Mouse (Mus musculus) lung, postnatal 4 days (tissue): ENCODE results near the gene Edrf1.

Experiments used
- DNase-seq, 2 experiments: peaks; one replicate each; pipeline ENCODE4 v3.0.0; 2021

Edrf1 gene

GRCm38 (mm10) chr7:133637361-133638305 is at the start of gene Edrf1:
Gene Edrf1 (plus strand): TSS chr7:133637543.
- peak; percentile 99 to 100 for DNase-seq

GRCm38 (mm10) chr7:133591750-133592149 is 45.6 kb upstream of the Edrf1 start:
- no peak for DNase-seq

- no peak for DNase-seq
These were observed 36.8 kb upstream of the Edrf1 start for GRCm38 (mm10) chr7:133600558-133600957.

GRCm38 (mm10) chr7:133602058-133602457 is 35.3 kb upstream of the Edrf1 start, which contains the start of gene Tex36:
Gene Tex36 (minus strand): TSS chr7:133602158.
- no peak for DNase-seq

GRCm38 (mm10) chr7:133603156-133603555 is 34.2 kb upstream of the Edrf1 start:
- DNase-seq = no peak

GRCm38 (mm10) chr7:133604427-133605081 is 32.8 kb upstream of the Edrf1 start:
- DNase-seq = no peak

- no peak for DNase-seq
These were observed 30.0 kb upstream of the Edrf1 start for GRCm38 (mm10) chr7:133607331-133607730.

GRCm38 (mm10) chr7:133607883-133608575 is 29.3 kb upstream of the Edrf1 start:
- no peak for DNase-seq

- DNase-seq = no peak
These were observed 28.6 kb upstream of the Edrf1 start for GRCm38 (mm10) chr7:133608631-133609340.

GRCm38 (mm10) chr7:133609585-133609984 is 27.8 kb upstream of the Edrf1 start:
- DNase-seq = peak; percentile 16 to 36

GRCm38 (mm10) chr7:133612981-133613380 is 24.4 kb upstream of the Edrf1 start:
- DNase-seq = no peak

GRCm38 (mm10) chr7:133620721-133621120 is 16.6 kb upstream of the Edrf1 start:
- no peak for DNase-seq

- no peak for DNase-seq
These were observed 14.1 kb upstream of the Edrf1 start for GRCm38 (mm10) chr7:133623226-133623625.

- DNase-seq = no peak
These were observed 10.0 kb upstream of the Edrf1 start for GRCm38 (mm10) chr7:133627184-133627936.

GRCm38 (mm10) chr7:133630821-133631220 is 6.5 kb upstream of the Edrf1 start:
- no peak for DNase-seq

GRCm38 (mm10) chr7:133632476-133632875 is 4.9 kb upstream of the Edrf1 start:
- peak; percentile 34 to 68 for DNase-seq

GRCm38 (mm10) chr7:133634932-133635650 is 2.3 kb upstream of the Edrf1 start:
- no peak for DNase-seq

GRCm38 (mm10) chr7:133636738-133637352 is 498 bp upstream of the Edrf1 start:
- DNase-seq = peak; percentile 87 to 92

- peak in 1 of 2 experiments; percentile 5 for DNase-seq
These were observed 963 bp downstream of the Edrf1 start for GRCm38 (mm10) chr7:133638306-133638705.

GRCm38 (mm10) chr7:133638821-133639220 is 1.5 kb downstream of the Edrf1 start:
- DNase-seq = no peak

- DNase-seq = no peak
These were observed 8.4 kb downstream of the Edrf1 start for GRCm38 (mm10) chr7:133645716-133646115.
